Mouse (Mus musculus) thymus, postnatal 10 days (tissue): Measurements from ENCODE around the gene Ddx50.
A peak's percentile ranks its signal among the peaks of the same experiment; 100 is the strongest.

Experiments
- DNase-seq, 2 experiments: peaks; one replicate each; pipeline ENCODE4 v3.0.0; 2021; ENCODE audit warnings: low spot score in 2 of 2

The Ddx50 gene

DNA sequence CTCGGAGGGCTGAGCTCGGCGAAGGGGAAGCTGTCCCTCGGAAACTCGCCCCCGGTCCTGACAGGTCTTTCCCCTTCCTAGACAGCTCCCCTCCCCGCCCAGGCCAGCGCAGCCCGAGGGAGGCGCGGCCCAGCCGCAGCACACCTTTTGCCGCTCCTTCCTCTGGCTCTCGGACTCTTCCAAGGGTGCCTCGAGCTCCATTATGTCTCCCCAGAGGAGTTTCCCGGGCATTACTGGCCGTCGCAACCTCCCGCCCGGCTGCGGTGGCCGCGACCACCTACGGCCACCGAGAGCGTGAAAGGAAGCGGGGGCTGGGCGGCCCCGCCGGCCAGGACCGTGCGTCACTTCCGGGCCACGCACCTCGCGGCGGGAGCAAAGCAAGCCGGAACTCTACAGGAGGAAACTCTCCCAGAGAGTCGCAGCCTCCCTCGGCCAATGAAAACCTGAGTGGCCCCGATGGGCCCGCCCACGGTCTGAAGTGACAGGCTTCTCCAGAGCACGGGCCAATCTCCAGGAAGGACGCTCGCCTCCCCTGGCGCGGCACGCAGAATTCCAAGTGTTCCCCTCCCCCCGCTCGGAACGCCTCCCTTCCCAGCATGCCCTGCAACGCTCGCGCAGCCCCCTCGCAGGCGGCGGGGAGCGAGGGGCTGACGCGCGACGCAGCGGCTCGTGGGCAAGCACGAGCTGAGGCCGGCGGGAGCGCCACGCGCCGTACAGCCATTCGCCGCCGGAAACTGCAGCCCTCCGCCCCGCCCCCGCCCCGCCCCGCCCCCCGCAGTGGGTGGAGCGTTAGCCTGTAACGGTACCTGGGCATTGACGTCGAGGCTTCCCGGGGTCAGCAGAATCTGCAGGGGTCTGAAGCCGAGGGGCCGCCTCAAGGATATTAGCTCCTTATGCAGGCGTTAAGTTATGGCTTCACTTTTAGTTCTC lies at the start of gene Ddx50:
TSS of gene Ddx50 (minus strand) at position 338 of the 930 bp plus-strand sequence.
- DNase-seq = peak; percentile 95 to 98

DNA sequence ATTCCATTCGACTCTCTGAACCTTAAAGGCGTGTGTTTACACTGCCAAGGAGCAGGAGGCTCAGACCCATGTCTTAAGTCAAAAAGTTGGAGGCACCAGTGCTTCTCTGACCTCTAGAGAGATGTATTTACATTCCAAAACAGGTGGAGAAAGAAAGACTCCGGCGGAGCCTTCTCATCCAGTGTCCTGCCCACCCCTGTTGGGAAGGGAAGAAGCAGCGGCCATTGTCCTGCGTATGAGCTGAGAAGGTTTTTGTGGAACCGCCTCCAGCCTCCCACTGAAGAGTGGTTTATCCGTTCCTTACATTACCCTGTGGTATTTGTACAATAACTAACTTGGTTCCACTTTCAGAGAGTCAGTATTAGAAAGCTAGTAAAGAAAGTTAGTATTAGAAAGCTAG lies 41.8 kb upstream of the Ddx50 start:
- no peak for DNase-seq

DNA sequence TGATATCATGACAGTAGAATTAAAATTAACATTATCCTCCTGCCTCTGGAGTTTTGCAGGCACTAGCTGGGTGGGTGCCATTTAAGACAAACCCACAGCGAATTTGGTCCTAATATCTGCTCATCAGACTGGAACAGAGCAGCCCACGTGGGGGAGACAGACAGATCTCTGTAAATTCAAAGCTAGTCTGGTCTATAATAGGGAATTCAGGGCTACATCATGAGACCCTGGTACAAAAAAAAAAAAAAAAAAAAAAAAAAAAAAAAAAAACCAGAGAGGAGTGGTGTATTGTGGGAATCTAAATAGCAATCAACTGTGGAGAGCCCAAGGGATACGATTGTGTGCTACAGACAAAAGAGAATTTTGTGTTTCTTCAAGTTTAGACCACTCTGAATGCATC lies 41.2 kb upstream of the Ddx50 start:
- DNase-seq = no peak

DNA sequence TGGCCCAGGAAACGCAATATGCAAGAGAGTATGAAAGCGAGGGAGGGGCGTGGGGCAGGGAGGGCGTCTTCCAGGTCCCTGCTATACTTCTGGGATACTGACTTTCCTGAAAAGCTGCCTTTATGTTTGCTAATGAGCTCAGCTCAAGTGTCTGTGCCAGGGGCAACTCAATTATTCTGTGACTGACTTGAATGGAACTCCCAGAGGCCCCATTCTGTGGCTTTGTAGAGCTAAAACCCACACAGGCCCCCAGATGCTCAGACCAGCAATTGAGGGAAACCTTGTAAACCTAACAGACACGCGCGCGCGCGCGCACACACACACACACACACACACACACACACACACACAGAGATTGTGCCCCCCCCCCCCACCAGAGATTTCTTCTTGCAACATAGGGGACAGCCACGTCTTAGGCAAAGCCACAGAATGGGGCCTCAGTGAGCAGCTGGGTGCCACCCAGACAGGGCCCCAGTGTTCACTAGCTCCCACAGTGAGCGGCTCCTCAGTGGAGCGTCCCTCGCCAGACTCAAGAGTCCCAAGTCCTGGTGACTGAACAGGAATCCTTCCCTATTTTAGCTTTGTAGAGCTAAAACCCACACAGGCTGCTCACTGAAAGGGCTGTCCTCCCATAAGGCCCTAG lies 36.1 kb upstream of the Ddx50 start:
- no peak for DNase-seq

DNA sequence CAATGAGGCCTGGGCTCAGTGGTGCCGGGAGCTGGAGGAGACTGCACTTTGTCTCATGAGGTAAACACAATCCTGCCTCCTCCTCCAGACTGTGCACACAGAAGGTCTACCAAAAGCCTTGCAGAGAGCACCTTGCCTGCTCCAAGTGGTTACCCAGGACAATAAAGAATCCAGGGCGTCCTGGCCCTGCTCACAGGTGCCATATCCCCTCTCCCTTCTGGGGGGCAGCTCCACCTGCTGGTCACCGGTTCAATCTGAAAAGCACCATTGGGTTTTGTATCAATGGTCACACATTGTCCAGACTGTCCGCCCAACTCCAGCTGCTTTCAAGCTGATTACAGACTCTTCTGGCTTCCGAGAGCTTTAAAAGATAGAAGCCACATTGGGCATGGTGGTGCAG lies 32.0 kb upstream of the Ddx50 start:
- no peak for DNase-seq

DNA sequence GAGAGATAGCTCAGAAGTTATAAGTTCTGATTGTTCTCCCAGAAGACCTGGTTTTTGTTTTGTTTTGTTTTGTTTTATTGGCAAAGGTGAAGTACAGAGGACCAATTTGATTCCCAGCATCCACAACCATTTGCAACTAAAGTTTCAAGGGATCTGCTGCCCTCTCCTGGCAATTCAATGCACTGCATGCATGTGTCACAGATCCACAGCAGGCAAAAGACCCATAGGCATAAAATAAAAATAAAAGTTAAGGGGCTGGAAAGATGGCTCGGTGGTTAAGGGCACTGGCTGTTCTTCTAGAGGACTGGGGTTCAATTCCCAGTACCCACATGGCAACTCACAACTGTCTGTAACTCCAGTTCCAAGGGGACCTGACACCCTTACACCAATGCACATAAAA lies 28.8 kb upstream of the Ddx50 start:
- DNase-seq = no peak

DNA sequence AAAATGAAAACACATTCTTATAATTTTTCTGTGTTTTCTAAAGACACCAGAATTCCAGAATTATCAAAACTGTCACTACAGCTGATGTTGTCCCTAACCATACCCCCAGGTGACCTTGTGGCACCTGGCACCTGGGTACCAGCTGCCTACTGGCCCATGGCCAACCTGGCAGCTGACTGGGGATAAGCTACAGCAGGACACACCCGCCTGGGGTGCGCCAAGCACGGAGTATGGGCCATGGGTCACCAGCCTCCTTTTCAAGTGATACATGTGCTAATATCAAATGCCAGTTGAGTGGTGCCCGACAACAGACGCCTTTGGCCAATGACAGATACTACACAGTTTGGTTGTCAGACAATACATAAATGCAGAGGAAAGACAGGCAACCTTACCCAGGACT lies 26.3 kb upstream of the Ddx50 start:
- no peak for DNase-seq

DNA sequence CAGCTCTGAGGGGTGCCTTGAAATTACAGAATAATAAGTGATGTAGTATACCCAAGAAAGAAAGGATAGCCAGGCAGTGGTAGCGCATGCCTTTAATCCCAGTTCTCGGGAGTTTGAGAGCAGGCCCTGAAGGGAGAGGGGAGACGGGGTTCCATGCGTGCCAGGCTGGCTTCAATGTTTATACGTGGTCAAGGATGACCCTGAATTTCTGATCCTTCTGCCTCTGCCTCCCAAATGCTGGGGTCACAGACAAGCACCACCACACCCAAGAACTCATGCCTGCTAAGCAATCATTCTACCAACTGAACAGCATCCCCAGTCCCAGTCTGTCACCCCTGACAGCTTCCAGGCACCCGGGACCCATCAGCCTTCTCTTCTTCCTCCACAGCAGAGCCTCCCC lies 25.2 kb upstream of the Ddx50 start:
- no peak for DNase-seq

DNA sequence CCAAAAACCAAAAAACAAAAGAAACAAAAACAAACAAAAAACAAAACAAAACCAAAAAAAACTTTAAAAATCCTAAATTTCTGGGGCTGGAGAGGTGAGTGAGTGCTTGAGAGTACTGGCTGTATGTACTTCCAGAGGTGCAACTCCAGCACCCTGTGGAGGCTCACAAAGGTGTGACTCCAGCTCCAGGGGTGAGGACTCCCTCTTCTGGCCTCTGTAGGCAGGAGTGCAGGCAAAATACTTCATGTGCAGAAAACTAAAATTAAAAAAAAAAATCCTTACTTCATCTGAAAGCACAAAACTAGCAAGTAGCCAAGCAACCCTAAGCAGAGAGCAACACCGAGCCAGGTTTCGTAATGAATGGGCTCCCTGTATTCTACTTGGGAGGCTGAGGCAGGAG lies 21.3 kb upstream of the Ddx50 start:
- no peak for DNase-seq

DNA sequence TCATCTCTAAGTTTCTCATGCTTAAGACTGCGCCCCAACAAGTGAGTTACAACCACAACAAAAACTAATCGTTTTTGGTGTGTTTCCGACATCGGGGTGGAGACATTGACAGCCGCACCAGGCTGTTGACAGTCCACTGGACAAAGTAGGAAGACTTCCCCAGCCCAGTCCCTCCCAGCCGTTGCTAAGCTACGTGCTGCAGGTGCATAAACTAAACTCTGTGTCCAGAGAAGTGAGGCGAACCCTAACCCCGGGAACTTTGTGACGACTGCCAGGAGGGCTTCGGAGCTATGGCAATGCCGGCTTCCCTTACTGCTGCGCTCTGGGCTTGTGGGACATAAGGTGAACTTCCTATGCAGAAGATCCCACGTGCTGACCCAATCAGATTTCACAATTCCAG lies 18.2 kb upstream of the Ddx50 start:
- no peak for DNase-seq

DNA sequence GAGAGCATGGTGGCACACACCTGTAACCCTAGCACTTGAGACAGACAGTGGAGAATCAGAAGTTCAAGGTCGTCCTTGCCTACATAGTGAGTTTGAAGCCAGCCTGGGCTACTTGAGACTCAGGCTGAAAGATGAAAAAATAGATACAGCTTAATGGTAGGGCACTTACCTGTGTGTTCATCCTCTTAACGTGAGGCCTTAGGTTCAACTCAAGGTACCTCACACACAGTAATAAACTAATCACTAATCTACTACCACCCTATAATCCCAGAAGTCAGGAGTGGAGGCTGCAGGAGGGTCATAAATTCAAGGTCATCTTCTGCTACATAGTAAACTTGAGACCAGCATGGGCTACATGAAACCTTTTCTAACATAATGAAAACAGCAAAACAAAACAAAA lies 17.4 kb upstream of the Ddx50 start:
- DNase-seq = no peak

DNA sequence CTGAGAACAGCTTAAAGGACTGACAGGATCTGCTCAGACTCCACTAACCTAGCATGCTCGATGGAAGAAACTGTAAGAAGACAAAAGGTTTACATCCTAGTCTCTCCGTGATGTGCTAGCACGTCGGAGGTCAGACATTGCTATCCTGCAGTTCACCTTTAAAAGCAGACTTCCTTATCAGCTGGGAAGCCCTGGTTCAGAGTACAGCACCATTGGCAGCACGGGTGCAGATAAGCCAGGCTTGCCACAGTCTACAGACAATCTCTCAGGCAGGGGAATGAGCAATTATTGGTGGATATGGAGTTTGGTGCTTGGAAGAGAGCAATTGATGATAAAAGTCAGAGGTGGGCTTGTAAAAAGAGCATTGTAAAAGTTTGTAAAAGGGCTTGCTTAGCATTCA lies 17.0 kb upstream of the Ddx50 start:
- DNase-seq = no peak

DNA sequence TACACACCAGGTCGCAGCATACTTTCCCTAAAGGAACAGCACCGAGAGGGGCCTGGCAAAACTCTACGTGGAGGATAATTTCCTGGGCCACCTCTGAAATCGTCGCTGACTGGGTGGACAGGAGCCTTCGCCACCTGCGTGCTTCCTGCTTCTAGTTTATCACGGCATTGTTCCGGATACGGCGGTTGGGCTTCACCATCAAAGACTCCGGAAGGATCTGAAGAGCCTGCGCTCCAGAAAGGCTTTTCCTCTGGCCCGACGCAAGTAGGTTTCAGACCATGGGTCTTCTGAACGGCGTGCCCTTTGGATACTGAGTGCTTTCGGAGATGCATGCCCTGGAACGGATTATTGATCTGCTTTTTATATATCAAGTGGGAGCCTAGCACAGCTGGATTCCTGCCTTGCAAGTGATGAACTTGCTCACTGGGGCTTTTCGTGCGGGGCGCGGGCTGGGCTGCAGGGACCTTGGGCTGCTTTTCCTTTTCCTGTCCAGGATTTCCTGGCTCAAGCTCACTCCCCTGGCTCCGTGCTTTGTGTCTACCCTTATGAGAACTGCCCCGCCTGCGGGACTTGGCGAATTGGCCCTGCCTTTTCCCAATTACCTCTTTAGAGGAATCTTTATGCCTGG lies 14.1 kb upstream of the Ddx50 start:
- peak; percentile 48 to 51 for DNase-seq

DNA sequence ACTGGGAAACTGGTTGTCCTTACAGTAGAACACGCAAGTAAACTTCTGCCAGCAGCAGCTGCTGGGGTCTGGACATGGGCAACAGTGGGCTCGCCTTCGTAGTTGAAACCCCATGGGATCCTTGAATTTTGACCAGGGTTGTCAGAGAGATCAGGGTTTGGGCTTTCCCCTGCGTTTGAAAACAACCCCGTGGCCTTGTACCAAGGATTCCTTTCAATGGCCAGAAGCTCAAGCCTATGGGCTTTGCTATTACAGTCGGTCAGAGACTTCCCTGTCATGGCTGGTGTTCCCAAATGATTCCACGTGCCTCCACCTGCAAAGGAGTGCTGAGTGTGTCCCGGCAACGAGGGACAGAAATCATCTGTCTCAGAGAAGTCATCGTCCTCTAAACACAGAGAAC lies 13.2 kb upstream of the Ddx50 start:
- no peak for DNase-seq

DNA sequence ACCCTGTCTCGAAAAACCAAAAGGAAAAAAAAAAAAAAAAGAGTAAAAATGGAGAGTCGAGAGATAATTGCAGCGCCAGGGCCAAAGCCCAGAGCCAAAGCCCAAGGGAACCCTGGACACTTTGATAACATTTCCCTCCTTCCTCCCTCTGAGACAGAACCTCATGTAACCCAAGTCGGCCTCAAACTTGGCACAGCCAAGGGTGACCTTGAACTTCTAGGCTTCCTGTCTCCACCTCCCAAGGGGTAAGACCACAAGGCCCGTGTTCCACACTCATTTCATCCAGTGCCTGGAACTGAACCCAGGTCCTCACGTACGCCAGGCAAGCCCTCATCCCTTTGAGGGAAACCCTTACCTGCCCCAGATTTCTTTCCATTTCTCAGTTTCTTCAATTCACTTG lies 5.7 kb upstream of the Ddx50 start:
- DNase-seq = no peak

DNA sequence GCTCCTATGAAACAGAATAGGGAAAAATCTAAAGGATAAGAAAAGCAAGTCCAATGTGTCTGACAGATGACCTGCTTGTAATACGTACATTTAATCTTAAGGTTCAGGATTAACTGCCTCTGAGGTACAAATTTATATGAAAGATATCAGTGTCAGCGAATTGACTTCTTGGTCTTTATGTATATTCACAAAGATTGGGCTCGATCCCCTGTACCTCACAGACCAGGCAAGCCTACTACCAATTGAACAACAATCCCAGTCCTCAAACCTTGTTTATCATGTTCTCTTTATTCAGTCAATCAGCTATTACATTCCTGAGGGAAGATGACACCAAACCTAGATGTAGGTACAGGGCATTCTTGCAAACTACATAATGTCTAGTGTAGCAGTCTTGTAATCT lies 943 bp upstream of the Ddx50 start:
- no peak for DNase-seq

DNA sequence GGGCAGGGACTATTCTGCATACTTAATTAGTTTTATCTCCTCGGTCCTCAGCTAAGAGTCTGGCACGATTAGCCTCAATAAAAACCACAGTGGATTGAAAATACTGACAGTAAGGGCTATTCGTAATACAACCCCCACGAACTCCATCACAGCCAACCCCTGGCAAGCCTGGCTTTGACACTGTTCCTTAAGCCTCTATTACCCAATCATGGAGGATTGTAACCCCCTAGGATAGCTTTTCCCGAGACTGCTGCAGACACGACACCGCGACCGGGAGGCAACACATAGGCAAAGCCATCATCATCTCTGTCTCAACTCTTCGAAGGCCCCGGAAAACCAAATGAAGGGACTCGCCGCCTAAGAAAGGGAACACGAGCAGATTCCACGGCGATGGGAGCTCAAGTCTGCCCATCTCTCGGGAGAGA lies 648 bp downstream of the Ddx50 start:
- peak in 1 of 2 experiments; percentile 15 for DNase-seq

DNA sequence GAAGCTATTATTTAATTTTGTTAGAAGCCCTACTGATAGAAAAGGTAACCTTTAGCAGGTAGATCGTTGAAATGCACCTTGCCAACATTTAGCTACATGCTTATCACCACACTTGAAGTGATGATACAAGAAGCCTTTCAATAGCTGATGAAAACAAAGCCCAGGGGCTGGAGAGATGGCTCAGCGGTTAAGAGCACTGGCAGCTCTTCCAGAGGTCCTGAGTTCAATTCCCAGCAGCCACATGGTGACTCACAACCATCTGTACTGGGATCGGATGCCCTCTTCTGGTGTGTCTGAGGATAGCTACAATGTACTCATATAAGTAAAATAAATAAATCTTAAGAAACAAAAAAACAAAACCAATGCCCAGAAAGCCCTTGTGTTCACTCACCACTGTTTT lies 46.9 kb downstream of the Ddx50 start:
- no peak for DNase-seq

DNA sequence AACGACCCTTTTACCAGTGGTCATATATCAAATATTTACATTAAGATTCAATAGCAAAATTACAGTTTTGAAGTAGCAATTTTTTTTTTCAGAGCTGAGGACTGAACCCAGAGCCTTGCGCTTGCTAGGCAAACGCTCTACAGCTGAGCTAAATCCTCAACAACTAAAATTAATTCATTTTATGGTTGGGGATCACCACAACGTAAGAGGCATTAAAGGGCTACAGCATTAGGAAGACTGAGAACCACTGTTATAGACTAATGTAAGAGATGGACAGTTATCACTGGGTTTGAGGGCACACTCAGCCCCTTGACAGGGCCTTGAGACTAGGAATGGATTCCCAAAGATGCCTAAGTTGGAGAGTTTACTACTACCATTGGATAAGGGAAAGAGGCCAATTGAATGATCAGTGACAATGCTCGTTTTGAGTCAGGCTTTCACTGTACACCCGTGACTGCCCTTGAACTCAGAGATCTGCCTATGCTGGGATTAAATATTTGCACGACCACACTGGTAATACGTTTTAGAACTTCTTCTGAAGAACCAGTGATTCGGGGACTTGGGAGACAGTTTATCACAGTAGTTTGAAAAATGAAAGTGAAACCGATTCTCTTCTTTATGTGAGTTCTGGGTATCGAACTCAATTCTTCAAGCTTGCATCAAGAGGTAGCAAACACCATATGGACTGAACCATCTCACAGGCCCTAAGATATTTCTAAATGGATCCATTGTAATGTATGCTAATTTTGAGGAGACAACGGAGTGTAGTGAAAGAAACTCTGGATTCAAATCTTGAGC lies 47.6 kb downstream of the Ddx50 start:
- no peak for DNase-seq

DNA sequence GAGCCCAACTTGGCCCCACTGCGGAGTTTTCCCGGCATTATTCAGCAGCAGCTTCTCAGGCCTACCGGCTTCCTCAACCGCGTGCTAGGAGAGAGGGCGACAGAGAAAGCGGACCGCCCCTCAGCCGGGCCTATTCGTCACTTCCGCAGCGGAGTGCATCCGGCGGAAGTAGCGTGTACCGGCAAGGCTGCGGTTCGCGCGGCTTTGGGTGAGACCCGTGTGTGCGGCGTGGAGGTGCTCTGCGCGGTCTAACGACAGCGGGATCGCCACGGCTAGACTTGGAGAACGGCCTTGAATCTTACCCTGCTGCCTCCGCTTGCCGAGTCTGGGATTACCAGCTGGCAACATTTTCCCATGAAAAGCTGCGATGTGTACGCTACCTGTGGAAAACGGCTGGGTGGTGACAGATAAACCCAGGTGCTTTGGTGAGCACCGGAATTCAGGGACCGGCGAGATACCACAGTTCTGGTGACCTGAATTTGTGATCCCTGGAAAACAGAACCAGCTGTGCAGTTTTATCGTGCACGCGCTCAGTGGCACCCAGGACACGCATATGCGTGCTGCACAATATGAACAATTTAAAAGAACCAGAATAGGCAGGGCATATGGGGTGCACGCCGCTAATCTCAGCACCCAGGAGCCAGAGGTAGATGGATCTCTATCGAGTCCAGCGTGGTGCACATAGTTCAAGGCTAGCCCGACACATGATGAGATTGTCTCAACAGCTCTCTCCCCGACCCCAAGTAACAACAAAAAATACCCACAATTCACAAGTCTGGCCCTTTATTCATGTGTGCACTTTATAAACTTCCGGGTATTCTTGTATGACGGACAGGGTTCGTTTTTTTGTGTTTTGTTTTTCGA lies 48.6 kb downstream of the Ddx50 start, which contains the start of gene Ddx21:
TSS of gene Ddx21 (minus strand) at position 105 of the 864 bp plus-strand sequence.
- DNase-seq = peak; percentile 85 to 91

DNA sequence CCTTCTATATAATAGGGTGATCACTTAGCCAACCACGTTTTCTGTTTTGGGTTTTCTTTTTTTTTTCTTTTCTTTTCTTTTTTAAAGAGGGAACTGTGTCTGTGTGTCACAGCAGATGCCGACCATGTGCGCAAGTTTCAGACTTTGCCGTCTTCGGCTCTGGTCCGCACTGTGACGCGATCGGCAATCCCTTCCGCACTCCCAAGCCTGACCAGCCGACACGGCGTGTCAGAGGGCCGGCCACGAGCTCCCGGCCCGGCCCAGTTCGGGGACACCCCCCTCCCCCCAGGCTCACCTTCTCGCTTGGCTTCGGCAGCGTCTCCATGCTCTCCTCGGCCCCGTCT lies 49.2 kb downstream of the Ddx50 start:
- DNase-seq = no peak
